Mouse (Mus musculus) kidney, adult 9 months (tissue): ENCODE measurements at regions not wholly inside any gene's neighbourhood (a gene's known extent, or its start where the extent isn't known, plus 50 kb on each side); places are given as distances from the start of the nearest gene placed in this dataset.
A peak's percentile ranks its signal among the peaks of the same experiment; 100 is the strongest.

Source experiments
- DNase-seq: peaks from one replicate; pipeline ENCODE4 v3.0.0; 2022

- DNase-seq: no peak
These were observed 85.3 kb downstream of the 4930444P10Rik start for GRCm38 (mm10) chr1:16007809-16008208.

GRCm38 (mm10) chr1:16006888-16007287, 86.2 kb downstream of the 4930444P10Rik start:
- DNase-seq: no peak

GRCm38 (mm10) chr1:15997135-15997534, 96.0 kb downstream of the 4930444P10Rik start:
- DNase-seq: no peak

DNA sequence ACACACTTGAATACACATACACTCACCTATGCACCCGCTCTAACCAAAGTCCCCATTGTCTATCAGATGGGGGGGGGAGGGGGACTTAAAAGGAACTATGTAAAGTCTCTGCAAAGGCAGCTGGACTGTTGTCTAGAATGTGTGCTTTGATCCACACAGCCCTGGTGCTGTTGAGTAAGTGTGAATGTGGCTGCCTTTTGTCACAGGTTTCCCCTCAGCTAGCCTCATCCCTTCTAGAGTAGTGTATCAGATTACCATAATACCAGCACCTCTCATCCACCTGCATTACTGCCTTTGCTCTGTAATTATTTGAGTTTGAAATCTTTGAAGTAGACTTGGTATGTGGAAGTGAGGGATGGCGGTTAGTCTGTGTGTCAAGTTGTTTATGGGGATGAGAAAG, 96.8 kb downstream of the 4930444P10Rik start:
- no peak for DNase-seq

GRCm38 (mm10) chr1:15993561-15994410, 99.3 kb downstream of the 4930444P10Rik start:
- peak; percentile 22 for DNase-seq

GRCm38 (mm10) chr1:15990982-15991381, 102.1 kb downstream of the 4930444P10Rik start:
- no peak for DNase-seq

DNA sequence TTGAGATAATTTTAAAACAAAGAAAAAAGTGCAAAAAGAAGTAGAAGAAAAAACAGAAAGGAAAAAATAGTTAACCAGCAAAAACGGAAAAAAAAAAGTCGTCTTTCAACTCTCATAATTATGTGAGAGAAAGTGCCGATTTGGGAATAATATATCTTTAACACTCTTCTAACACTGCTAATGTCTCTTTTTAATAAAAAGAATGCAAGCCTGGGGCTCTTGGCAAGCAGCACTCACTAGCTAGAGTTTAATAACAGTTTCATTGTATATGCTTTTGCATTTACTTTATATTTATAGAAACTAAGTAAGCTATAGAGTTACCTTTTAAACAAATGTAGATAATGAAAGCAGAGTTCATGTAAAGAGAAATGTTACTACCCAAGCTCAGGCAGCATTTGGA, 107.5 kb downstream of the 4930444P10Rik start:
- DNase-seq: no peak

DNA sequence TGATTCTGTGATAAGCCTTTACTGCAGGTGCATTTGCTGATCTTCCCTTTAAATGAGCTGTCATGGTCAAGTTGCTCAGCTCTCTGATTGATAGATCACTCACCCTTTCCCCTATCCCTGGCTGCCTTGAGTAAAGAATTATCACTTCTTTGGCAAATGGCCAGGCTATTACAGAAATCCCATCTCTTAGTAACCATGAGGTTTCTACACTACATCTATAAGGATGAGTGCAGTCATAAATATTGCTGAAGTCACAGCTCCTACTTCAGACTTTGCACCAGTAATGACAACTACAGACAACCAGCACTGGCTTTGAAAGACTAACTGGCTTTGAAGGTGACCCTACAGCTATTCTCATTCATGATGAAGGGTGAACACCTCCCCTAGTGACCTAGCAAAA, 113.8 kb downstream of the 4930444P10Rik start:
- DNase-seq: no peak

DNA sequence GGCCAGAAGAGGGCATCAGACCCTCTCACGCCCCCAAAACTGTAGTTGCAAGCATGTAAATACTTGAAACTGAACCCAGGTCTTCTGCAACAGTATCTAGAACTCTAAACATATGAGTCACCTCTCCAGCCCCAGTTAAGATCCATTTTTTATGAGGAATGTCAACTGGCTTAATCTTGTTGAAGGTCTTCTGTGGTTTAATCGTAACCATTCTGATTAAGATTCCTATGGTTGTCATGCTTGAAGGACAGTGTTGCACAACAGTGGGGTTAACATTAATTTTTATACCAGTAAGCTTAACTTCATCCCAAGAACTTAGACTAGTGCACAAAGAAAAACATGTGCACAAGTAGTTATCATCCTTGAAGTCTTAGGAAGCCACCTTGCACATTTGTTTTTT, 133.5 kb downstream of the 4930444P10Rik start:
- DNase-seq: peak; percentile 3

DNA sequence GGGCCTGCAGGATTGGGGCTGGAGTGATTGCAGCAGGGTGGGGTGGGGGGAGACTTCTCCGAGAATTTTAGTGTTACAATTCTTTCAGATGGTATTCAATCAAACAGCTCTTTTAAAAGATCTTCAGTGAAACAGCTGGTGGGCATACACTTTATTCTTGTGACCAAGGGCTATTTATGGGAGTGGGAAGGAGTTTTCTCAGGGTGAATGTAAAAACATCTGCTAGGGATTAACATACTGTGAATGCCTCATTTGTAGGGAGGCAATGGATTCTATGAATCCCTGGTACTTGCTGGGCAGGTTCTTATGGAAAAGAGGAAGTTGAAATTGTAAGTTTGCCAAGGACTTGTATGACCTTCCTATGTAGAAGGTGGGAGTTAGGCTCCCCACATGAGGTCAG, 134.5 kb downstream of the 4930444P10Rik start:
- DNase-seq: no peak

- no peak for DNase-seq
These were observed 149.5 kb downstream of the 4930444P10Rik start for GRCm38 (mm10) chr1:15943662-15944061.

- no peak for DNase-seq
These were observed 150.1 kb downstream of the 4930444P10Rik start for GRCm38 (mm10) chr1:15943041-15943440.
